Mouse (Mus musculus): ENCODE measurements around the gene C1rl.

- TF ChIP-seq EP300 (IDR thresholded peaks at IDR 0.05; ENCODE audit: insufficient read depth, low read depth, low read length), result no peak
- TF ChIP-seq POLR2A (IDR thresholded peaks at IDR 0.05; ENCODE audit: insufficient read depth, low read depth, low read length), result no peak
These were observed 11.3 kb upstream of the C1rl start for GRCm38 (mm10) chr6:124481571-124481970.

Measured in heart, adult 2 months (tissue).